Mouse (Mus musculus) adrenal gland, adult 8-10 months (tissue): Measurements from ENCODE around the gene Sypl. TPM values are rescaled to one million over a fixed set of nuclear protein-coding genes. Genes with fewer than 3 reads are reported as not detected.

ENCODE experiments used
- DNase-seq: peaks from one replicate; pipeline ENCODE4 v3.0.0; 2022
- total RNA-seq, 4 experiments: library from RNA; stranded (reverse); gene quantifications; 2 replicates each; pipeline ENCODE4 v1.2.4; 2022

Sypl gene
- total RNA-seq: 100 to 1,000 TPM; 104 to 117 (median 108) TPM

GRCm38 (mm10) chr12:32953596-32954215 lies at the start of gene Sypl:
Sypl (plus strand) TSS chr12:32953891.
- peak; percentile 98 for DNase-seq

DNA sequence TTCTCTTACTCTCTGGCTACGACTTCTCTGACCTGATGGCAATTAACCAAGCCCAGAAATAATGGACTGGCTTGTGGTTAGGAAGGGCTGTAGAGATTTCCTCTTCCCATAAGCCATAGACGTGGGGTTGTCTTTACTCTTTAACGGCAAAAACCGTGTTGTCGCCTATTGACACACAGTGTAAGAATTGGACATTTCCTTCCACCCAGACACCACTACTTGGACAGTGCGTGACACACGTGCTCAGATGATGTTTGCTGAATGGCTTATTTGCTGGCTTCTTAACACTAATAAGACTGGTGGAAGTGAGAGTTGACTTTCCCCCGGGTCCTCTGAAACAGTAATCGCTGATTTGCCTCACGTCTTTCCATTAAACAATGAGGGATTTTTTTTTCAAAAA lies 44.0 kb upstream of the Sypl start:
- no peak for DNase-seq

GRCm38 (mm10) chr12:32910092-32910491 lies 43.6 kb upstream of the Sypl start:
- peak; percentile 32 for DNase-seq

DNA sequence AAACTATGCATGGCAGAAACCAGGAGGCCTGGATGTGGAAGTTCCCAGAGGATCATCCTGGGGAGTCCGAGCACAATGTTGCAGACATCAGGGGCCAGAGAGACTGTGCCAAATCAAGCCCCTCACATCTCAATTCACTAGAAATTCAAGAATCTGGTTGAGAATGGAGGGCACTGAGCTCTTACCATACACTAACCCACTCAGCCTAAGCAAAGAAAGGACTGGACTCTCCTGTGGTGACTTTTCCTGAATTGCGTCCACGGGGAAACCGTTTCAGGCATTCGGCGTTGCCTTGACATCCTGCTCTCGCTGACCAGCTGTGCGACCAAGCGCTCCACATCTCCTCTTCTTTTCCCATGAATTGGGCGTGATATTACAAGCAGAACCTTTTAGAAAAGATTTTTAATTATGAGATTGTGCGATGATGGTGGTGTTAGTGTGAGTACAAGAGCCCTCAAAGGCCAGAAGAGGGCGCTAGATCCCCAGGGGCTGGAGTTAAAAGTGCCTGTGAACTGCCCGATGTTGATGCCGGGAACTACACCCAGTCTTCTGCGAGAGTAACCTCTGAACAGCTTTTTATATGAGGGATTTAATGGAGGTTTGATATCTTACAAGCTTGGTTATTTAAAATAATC lies 43.0 kb upstream of the Sypl start:
- DNase-seq: no peak

- DNase-seq: no peak
Observed at GRCm38 (mm10) chr12:32911569-32911968, 42.1 kb upstream of the Sypl start.

DNA sequence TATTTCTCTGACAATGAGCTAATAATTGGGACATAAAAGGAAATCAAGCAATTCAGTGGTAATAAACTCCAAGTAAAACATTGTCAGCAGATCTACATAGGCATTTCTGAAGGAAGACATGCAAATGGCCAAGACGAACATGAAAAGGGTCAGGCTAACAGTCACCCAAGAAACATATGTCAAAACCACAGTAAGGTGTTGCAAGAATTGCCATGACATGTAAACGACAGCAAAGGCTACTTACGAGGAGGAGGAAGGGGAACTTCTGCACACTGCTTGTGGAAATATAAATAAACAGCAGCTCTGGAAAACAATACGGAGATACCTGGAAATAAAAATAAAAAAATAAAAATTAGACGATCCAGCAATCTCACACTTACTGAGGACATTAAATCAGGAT lies 40.9 kb upstream of the Sypl start:
- no peak for DNase-seq

DNA sequence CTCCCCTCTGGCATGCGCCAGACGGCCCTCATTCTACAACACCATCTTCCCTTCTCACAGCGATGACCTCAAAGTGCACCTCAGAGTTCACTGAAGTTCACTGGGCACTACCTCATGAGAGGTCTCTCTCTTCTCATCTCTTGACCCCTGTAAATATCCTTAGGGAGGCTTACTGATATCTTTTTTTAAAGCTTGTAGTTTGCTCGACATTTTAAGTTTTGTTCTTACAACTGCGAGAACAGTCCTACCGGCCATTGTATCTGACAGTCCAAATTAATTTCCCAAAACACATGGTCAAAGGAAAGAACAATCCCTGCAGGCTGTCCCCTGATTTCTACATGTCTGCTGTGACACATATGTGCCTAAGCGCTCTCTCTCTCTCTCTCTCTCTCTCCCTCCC lies 35.0 kb upstream of the Sypl start:
- no peak for DNase-seq

DNA sequence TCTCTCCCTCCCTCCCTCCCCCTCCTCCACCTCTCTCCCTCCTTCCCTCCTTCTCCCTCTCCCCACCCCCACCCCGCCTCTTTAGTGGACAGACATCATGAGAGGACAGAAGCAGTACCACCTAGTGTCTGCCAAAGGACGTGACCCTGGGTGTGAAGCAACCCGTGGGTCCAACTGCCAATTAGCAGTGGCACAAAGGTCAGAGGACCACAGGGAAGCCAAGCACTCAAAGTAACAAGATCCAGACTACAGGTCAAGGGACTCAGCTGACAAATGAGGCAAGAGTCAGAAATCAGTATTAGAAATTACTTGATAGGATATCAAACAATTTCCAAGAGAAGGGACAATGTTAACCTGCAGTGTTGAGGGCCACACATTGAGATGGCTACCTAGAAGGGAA lies 34.6 kb upstream of the Sypl start:
- DNase-seq: peak; percentile 61

- DNase-seq: no peak
Observed at GRCm38 (mm10) chr12:32919527-32919926, 34.2 kb upstream of the Sypl start.

DNA sequence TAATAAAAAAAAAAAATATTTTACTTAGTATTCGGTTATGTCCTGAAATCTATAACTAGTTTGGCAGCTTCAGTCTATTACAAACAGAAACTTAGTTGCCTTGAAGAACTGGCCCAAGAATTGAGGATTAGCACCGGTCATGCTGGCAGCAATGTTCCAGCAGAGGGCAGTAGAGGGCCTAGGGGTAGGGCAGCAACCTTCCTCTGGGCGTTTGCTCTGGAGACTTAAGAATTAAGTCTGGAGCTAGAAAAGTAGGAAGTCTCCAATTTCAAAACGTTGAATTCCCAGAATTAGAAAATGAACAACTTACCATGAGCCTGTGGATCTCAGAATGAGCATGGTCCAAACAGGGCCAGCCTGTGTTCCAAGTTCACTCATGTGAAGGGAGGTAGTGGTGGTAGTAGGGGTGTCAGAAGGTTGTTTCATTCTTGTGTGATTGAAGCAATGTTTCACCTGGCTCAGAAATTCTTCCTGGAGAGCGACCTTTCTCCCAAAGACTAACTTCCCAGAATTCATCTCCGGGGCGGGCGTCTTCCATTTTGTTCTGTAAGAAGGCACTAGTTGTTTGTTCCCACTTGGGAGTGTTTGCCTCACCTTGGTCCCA lies 33.4 kb upstream of the Sypl start:
- DNase-seq: peak; percentile 58

- no peak for DNase-seq
Observed at GRCm38 (mm10) chr12:32921071-32921470, 32.6 kb upstream of the Sypl start.

- DNase-seq: no peak
Observed at GRCm38 (mm10) chr12:32921532-32922131, 32.1 kb upstream of the Sypl start.

DNA sequence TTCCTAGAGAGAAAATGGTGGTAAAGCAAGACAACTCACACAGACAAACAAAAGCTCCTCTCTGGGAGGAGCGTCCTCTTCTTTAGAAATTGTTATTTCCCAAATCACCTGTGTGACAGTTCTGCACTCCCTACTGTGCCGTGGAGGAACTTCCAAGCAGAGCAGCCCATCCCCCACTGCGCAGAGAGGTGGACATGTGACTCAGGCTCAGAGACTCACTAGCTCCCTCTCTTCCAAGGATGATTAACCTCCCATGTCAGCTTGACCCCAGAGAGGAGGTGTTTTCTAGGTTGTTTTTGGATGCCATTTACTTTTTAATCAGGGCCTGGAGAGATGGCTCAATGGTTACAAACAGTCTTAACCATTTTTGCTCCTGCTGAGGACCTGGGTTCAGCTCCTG lies 29.4 kb upstream of the Sypl start:
- DNase-seq: no peak

DNA sequence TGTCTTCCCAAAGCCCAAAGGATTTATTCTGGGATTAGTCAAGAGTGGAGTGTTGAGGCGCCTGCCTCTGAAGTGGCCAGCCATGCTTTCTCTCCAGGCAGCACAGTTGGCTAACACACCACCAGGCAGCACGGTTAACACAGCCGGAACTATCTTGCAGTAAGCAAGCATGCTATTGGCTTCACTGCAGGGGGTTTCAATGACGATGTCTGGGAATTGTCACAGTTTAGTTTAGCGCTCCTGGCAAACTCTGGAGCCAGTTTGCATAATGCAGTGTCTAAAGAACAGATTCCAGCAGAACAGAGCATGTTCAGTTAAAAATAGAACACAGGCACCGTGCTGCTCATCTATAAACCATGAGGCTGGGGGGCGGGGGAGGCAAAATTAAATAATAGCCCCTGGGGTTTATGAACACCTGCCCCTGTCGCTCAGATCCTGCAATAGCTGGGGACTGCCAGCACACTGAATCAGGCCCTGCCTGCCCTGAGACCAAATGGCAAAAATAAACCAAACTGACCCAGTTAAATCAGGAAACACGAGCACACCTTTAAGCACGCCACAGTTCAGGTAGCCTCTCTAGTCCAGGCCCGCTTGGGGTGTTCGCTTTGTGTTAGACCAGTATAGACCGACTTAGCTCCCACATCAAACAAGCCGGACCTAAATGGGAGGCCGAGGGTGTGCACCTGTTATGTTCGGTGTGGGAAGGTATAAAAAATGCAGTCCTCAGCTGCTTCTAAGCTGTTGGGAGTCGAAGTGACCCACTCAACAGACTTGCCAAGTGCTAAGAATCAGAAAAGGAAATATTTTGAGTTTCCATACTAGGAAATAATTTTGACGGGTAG lies 27.1 kb upstream of the Sypl start:
- DNase-seq: no peak

DNA sequence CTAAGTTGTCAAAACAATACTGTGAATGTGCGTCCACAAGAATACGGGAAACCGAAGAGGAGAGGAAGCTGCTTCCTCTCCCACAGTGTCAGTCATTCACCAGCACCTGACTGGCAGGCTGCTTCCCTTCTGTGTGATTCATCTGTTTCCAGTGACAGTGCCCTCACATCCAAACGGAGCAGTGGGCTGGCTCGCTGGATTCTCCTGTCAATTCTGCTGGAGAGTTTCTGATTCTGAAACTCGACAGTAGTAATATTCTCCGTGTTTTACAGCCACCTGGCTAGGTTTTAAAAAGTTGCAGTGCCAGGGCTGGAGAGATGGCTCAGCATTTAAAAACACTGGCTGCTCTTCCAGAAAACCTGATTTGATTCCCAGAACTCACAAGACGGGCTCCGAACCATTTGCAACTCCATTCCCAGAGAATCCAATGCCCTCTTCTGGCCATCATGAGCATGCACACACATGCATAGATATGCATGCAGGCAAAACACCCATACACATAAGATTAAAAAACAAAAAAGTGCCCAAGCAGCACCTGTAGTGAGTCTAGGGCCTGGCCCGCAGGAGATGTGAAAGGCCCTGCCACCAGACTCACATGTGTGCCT lies 26.4 kb upstream of the Sypl start:
- DNase-seq: no peak

DNA sequence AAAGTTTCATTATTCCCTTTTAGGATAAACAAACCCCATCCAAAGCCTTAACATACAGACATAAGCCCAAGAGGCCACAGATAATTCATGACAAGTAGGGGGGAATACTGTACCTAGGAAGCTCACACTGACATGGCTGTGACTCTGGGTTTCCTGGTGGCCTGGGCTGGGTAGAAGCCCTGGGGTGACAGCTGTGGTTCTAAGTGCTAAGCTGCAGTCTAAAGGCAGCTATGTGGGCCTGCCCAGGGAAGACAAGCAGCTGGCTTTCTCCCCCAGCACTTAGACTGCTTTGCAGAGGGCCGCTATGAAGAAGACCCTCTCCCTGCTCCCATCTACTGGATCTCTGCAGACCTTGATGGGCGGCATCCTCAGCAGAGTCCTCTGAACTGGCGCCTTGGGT lies 25.5 kb upstream of the Sypl start:
- no peak for DNase-seq

DNA sequence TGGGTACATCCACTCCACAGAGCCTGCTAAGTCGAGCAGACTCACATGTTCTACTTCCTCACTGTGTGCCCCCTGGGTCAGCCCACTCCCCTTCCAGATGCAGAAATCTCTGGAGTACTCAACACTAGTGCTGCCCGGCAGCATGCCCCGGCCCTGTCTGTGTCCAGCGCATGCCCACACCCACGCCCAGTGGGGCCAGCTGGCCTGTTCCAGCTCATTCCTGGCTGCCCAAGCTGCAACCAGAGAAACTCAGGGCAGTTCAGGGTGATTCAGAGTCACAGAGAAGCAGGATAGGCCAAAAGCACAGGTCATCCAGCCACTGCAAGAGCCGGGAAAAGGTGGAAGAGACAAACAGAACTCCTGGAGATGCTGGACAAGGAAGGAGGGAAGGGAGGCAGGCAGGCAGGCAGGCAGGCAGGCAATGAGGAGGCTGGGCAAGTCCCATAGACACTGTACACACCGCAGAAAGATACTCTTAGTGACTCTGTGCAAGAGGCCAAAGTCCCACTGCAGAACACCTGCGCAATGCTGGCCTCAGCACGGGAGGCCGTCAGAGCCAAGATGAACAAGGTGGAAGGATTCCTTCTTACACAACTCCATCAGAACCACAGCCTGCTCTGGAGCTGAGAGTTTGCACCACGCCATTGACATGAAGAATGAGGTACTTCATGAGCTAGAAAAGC lies 23.7 kb upstream of the Sypl start:
- DNase-seq: no peak

DNA sequence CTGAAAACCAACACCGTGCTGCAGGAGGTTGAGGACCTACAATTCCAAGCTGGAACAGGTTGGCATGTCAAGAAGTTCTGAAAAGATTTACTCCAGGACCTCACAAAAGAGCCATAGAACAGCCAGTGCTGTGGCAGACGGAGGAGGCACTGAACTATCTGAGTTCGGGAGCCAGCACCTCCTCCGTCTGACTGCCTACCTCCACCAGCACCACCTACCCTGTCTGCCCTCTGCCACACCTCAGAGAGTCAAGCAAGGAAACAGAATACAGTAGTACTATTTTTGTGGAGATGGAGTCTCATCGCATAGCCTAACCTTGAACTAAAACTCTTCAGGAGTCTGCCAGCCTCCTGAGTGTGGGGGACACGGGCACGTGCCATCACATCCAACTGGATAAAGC lies 23.1 kb upstream of the Sypl start:
- no peak for DNase-seq

GRCm38 (mm10) chr12:32936246-32936946 lies 17.3 kb upstream of the Sypl start:
- no peak for DNase-seq

DNA sequence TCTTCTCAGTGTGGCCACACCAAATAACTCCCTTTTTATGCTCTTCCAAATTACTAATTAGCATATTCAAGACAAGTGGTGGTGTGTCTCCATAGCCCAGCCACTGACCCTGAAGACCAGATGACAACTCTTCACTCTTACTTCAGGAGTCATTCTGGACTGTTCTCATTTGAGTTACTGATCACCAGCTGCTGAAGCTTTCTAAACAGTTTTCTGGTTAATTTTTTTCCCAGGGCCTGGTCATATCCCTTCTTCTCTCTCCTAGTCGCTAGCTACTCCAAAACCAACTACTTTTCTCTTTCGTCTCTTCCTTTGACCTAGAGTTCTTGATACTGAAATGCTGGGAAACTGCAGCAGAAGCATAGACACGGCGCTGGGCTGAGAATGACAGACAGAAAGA lies 12.6 kb upstream of the Sypl start:
- DNase-seq: no peak

- DNase-seq: no peak
Observed at GRCm38 (mm10) chr12:32943347-32943746, 10.3 kb upstream of the Sypl start.
